24 mouse cellular contexts compared by ENCODE assay signal in genomic region chr1:36240176-36240575, GRCm38 (mm10).
"Had no signal": no experiment of that assay in that cellular context is flagged by ENCODE, and none has a peak within 500 bp of the region (broad histone marks: within the 10 kb centered on the region; RNA-seq: fewer than 3 reads in every experiment).

No protein-coding gene starts in this region.

- H3K9me3 ChIP-seq: heart, embryonic 13.5 days; heart, embryonic 15.5 days; hindbrain, embryonic 10.5 days; hindbrain, embryonic 12.5 days; intestine, embryonic 15.5 days; limb, embryonic 13.5 days; limb, embryonic 15.5 days; liver, embryonic 12.5 days had no signal

- H3K36me3 ChIP-seq: heart, embryonic 13.5 days; heart, embryonic 15.5 days; hindbrain, embryonic 12.5 days; intestine, embryonic 15.5 days; limb, embryonic 15.5 days had no signal

- H3K4me1 ChIP-seq: intestine, embryonic 15.5 days had no signal

- DNase-seq: gastrocnemius, postnatal 14 days; gastrocnemius, postnatal 36 days; heart, adult 11 months; heart, adult 2 months; heart, postnatal 14 days; heart, postnatal 4 days; kidney, adult 18-20 months; kidney, adult 8-10 months; kidney, postnatal 10 days; kidney, postnatal 25 days; kidney, postnatal 4 days; left cerebral cortex, postnatal 4 days had no signal

- H3K4me3 ChIP-seq: heart, adult 2 months; heart, embryonic 13.5 days; heart, embryonic 15.5 days; hindbrain, embryonic 10.5 days; hindbrain, embryonic 12.5 days; intestine, embryonic 15.5 days; layer of hippocampus, adult 2 months; left cerebral cortex, adult 2 months; limb, embryonic 13.5 days; limb, embryonic 15.5 days; liver, embryonic 12.5 days had no signal

- H3K27ac ChIP-seq: heart, adult 2 months; heart, embryonic 13.5 days; heart, embryonic 15.5 days; hindbrain, embryonic 10.5 days; hindbrain, embryonic 12.5 days; hindbrain, embryonic 14.5 days; intestine, embryonic 15.5 days; layer of hippocampus, adult 2 months; left cerebral cortex, adult 2 months; limb, embryonic 13.5 days; limb, embryonic 15.5 days; liver, embryonic 12.5 days; liver, embryonic 14.5 days had no signal

- H3K27me3 ChIP-seq: heart, embryonic 13.5 days; heart, embryonic 15.5 days; hindbrain, embryonic 12.5 days; intestine, embryonic 15.5 days; limb, embryonic 13.5 days; limb, embryonic 15.5 days; liver, embryonic 12.5 days had no signal

- H3K9ac ChIP-seq: heart, embryonic 13.5 days; heart, embryonic 15.5 days; hindbrain, embryonic 12.5 days; hindbrain, embryonic 14.5 days; intestine, embryonic 15.5 days; limb, embryonic 13.5 days; limb, embryonic 15.5 days; liver, embryonic 12.5 days; liver, embryonic 14.5 days had no signal
